Mouse (Mus musculus) heart, postnatal 10 days (tissue): ENCODE data around the gene Ankrd37. TPM values are rescaled to one million over a fixed set of nuclear protein-coding genes. Genes with fewer than 3 reads are reported as not detected.

ENCODE experiments used
- DNase-seq, 2 experiments: peaks; one replicate each; pipeline ENCODE4 v3.0.0; 2021
- intact Hi-C: fragments of 180-260 bp; cut with DNase I; formaldehyde crosslinking; loops from one replicate; pipeline ENCODE4 v1.15.1; 2025
- total RNA-seq, 2 experiments: library from RNA; stranded (reverse); gene quantifications; 2 replicates each; pipeline ENCODE4 v1.2.3; 2021

Gene Ankrd37
- total RNA-seq, 2 experiments from 2014 or later = 8.8 to 9.8 TPM

DNA sequence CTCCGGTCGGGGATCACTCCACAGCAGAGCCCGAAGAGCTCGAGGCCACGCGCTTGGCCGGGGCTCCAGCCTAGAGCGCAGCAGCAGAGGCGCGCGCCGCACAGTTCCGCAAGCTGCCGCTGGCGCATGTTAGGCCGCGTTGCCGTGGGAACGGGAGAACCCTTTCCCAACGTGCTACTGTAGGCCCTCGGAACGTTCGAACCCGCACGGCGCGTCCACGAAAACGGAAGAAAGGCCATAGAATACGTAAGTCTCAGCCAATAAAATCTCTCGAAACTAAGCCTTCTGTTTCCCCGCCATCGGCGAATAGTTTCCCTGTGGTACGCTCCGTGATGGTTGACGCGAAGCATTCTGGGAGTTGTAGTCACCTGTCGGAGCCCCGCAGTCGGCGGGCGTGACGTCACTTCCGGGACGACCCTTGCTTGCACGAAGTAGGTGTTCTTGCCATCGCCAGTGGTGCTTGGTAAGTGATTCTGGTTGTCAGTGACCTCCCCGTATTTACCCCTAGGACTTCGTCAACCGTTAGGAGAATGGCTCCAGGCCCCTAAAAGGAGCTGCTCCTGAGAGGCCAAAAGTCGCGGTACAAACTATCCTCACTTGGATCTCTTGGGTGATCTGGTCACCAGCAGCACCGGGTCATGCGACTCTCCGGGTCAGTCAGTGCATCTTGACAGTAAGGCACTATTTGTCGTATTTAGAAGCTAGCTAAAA, 30.2 kb downstream of the Ankrd37 start, which contains the start of the genes 1700029J07Rik and Ufsp2:
Gene 1700029J07Rik, minus strand, starts transcription at position 127 of the 711 bp plus-strand sequence.
Gene Ufsp2, plus strand, starts transcription at position 403 of the 711 bp plus-strand sequence.
- intact Hi-C loops = no loop called here

DNA sequence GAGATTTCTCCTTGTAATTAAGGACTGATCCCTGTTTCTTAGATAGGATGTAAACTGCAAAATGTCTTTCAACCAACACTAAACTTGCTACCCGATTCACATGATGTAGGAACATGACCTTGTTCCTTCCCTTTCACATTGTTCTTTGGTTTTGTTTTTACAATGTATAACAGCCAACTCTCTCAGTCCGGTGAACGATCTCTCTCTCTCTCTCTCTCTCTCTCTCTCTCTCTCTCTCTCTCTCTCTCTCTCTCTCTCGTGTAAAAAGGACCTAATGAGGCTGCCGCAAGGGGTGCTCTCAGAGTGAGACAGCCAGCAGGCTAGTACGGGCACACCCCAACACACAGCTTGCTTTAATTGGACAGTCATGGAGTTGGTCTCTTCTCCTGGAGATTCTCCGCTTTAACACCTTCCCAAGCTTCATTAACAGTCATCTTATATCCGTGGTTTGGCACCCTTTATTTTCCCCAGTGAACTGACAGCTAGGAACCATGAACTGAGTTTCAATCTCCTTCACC, 31.5 kb downstream of the Ankrd37 start:
- intact Hi-C loops = no loop called here
- DNase-seq = no peak

More for the DNA sequence above, 30.2 kb downstream of the Ankrd37 start, which contains the start of the genes 1700029J07Rik and Ufsp2:
- DNase-seq = peak; percentile 98 to 99

DNA sequence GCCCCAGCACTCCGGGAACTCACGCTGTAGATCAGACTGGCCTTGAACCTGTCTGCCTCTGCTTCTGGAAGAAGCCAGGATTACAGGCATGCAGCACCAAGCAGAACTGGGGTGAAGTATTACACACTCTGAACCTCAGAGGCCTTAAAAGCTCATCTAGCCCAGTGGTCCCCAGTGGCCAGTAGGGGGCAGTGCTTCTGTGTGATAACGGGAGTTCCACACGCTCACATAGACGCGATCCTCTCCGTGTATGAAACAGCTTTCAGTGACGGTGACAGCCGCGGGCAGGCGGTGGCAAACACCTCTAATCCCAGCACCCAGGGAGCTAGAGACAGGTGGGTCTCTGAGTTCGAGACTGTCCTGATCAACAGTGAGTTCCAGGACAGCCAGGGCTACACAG, 34.6 kb downstream of the Ankrd37 start:
- intact Hi-C loops = no loop called here
- DNase-seq = no peak

- intact Hi-C loops = no loop called here
These were observed 54.9 kb downstream of the Ankrd37 start for GRCm38 (mm10) chr8:45950622-45951021.

More at GRCm38 (mm10) chr8:45950622-45951021, 54.9 kb downstream of the Ankrd37 start:
- DNase-seq = no peak

Other genes with a start within 250 kb of the Ankrd37 start
- 10 to 100 TPM; 48.2 to 70.9 TPM for gene Pdlim3, start 120.2 kb downstream of the Ankrd37 start, total RNA-seq
- gene Ccdc110, start 71.1 kb downstream of the Ankrd37 start, total RNA-seq = not detected
- gene 1700029J07Rik, start 30.5 kb downstream of the Ankrd37 start, total RNA-seq = under 1 TPM; 0.53 to 0.97 TPM
- gene Ufsp2, start 30.2 kb downstream of the Ankrd37 start, total RNA-seq = 10 to 100 TPM; 29.9 to 40.9 TPM
- gene Lrp2bp, start 6.4 kb downstream of the Ankrd37 start, total RNA-seq = 1 to 10 TPM in 1 of 2 experiments, under 1 TPM in 1; 0.86 to 1.2 TPM
- gene Cfap97, start 146.1 kb upstream of the Ankrd37 start, total RNA-seq = 10 to 100 TPM; 13.4 to 16.5 TPM
- 10 to 100 TPM; 13.2 to 13.7 TPM for gene Snx25, start 146.5 kb upstream of the Ankrd37 start, total RNA-seq
- gene Slc25a4, start 205.6 kb upstream of the Ankrd37 start, total RNA-seq = 1,000 to 10,000 TPM; 3,766 to 3,984 TPM